In the genomic region with DNA sequence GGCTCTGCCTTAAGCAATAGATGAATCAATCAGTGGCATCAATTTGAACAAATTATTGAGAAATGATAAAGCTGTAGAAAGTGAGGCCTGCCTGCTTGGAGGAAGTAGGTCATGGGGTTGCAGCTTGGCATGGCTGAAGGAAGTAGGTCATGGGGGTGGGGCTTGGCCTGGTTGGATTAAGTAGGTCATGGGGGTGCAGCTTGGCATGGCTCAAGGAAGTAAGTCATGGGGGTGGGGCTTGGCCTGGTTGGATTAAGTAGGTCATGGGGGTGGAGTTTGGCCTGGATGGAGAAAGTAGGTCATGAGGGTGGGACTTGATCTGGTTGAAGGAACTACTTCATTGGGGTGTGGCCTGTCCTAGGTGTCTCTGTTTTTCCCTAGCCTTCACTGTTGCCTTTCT, we compare ENCODE assay signal across 12 mouse cellular contexts.
DNase-seq lines count a peak whose midpoint lies in the region; ATAC-seq and TF ChIP-seq lines count a peak whose summit lies in the region.
"Had no signal": no experiment of that assay in that cellular context is flagged by ENCODE, and none has a peak within 500 bp of the region (broad histone marks: within the 10 kb centered on the region; RNA-seq: fewer than 3 reads in every experiment).

No protein-coding gene starts in this region.

- H3K27ac ChIP-seq in lung, postnatal 0 days (ENCODE audit: low read length), result no peak overlapping the region
- H3K27ac ChIP-seq: liver, embryonic 15.5 days had no signal

- no peaks in the 10 kb centered on the region for H3K36me3 ChIP-seq in lung, postnatal 0 days (ENCODE audit: insufficient read depth, low read length)
- H3K36me3 ChIP-seq: G1E; heart, embryonic 12.5 days; liver, embryonic 15.5 days had no signal

- peak; percentile 46 for ATAC-seq in lung, postnatal 0 days
- ATAC-seq in activated CD4-positive, CD25-positive, alpha-beta regulatory T cell, adult 4 months, result peak; percentile 69

- peak; percentile 35 for DNase-seq in lung, postnatal 0 days (ENCODE audit: low spot score)
- DNase-seq in lung, postnatal 14 days, result no peak
- peak; percentile 41 for DNase-seq in retina, embryonic 14.5 days (ENCODE audit: low spot score)
- peak; percentile 59 for DNase-seq in thymus, postnatal 4 days
- no peak for DNase-seq in cerebellum, adult 11-12 months
- DNase-seq in cerebellum, postnatal 4 days (ENCODE audit: low spot score in 2 of 2), result no peak
- DNase-seq: cerebellum, adult 9-10 months; kidney, adult 18-20 months had no signal

- no peak for TF ChIP-seq CTCF in lung, postnatal 0 days (IDR thresholded peaks at IDR 0.05)

- H3K9ac ChIP-seq in lung, postnatal 0 days (replicated peaks; ENCODE audit: low read depth), result no peak overlapping the region
- H3K9ac ChIP-seq: heart, embryonic 12.5 days; liver, embryonic 15.5 days had no signal

- TF ChIP-seq EP300 in lung, postnatal 0 days (IDR thresholded peaks at IDR 0.05), result no peak

- H3K4me1 ChIP-seq in lung, postnatal 0 days (ENCODE audit: insufficient read depth, low read depth, low read length), result no peaks in the 10 kb centered on the region
- H3K4me1 ChIP-seq: heart, embryonic 12.5 days; liver, embryonic 15.5 days had no signal

- no peak overlapping the region for H3K4me3 ChIP-seq in lung, postnatal 0 days (ENCODE audit: low read depth, low read length)
- H3K4me3 ChIP-seq: heart, embryonic 12.5 days; liver, embryonic 15.5 days had no signal

- H3K4me2 ChIP-seq in lung, postnatal 0 days (replicated peaks; ENCODE audit: low read depth, low read length), result no peak overlapping the region
- H3K4me2 ChIP-seq: heart, embryonic 12.5 days; liver, embryonic 15.5 days had no signal

- no peaks in the 10 kb centered on the region for H3K9me3 ChIP-seq in lung, postnatal 0 days (ENCODE audit: low read length)
- H3K9me3 ChIP-seq: G1E; liver, embryonic 15.5 days had no signal

- no peaks in the 10 kb centered on the region for H3K27me3 ChIP-seq in lung, postnatal 0 days (replicated peaks; ENCODE audit: insufficient read depth, low read length)
- H3K27me3 ChIP-seq: heart, embryonic 12.5 days; liver, embryonic 15.5 days had no signal

Comparison
In these comparisons a context has a peak if more than half of its experiments do, and no peak if none do; other contexts are left out.
1. DNase-seq: peak in lung, postnatal 0 days (single experiment), retina, embryonic 14.5 days (single experiment) and thymus, postnatal 4 days (single experiment); none in lung, postnatal 14 days (single experiment), cerebellum, adult 11-12 months (single experiment) and cerebellum, postnatal 4 days (0 of 2).